Mouse (Mus musculus) limb, embryonic 10.5 days (tissue): ENCODE data around the gene Gm28557. TPM values are rescaled to one million over a fixed set of nuclear protein-coding genes. Genes with fewer than 3 reads are reported as not detected.
"Not testable (repeated sequence)": the region's sequence is repeated elsewhere in the genome, so short reads cannot be mapped to it uniquely, and the experiment has no call there.

Source experiments
- DNase-seq: peaks from one replicate; pipeline ENCODE4 v3.0.0-alpha.2; 2017; ENCODE audit warnings: low spot score
- H3K27ac ChIP-seq: fragments of 300-500 bp; sonication (generic); 2 replicates; pipeline ENCODE4 v1.5.1; 2016; ENCODE audit warnings: mild to moderate bottlenecking
- H3K27me3 ChIP-seq: fragments of 300-500 bp; sonication (generic); 2 replicates; pipeline ENCODE4 v1.6.1; 2016; ENCODE audit warnings: low read depth, mild to moderate bottlenecking; ENCODE audit not compliant: poor library complexity, severe bottlenecking
- H3K36me3 ChIP-seq: fragments of 300-500 bp; sonication (generic); 2 replicates; pipeline ENCODE4 v1.6.1; 2016; ENCODE audit warnings: mild to moderate bottlenecking, moderate library complexity
- H3K4me1 ChIP-seq: fragments of 300-500 bp; sonication (generic); 2 replicates; pipeline ENCODE4 v1.6.1; 2016
- H3K4me3 ChIP-seq: fragments of 300-500 bp; sonication (generic); 2 replicates; pipeline ENCODE4 v1.5.1; 2016; ENCODE audit warnings: mild to moderate bottlenecking, moderate library complexity
- H3K9me3 ChIP-seq: fragments of 300-500 bp; sonication (generic); replicated peaks from 2 replicates; pipeline ENCODE4 v1.6.1; 2016; ENCODE audit warnings: mild to moderate bottlenecking
- WGBS: fragments of 180-500 bp; shearing (Covaris S2); methylation state at CpG from one replicate; pipeline ENCODE4 v1.1.7; 2016; 5-methylcytosine and 5-hydroxymethylcytosine counted together
- polyA plus RNA-seq: library from polyadenylated mRNA; unstranded; fragments of >200 nt; fragmentation: Nextera tagmentation; extraction: Ambion mirVana; gene quantifications from 2 replicates; pipeline ENCODE4 v1.2.1, GENCODE M21; 2016

The Gm28557 gene
- polyA plus RNA-seq, result 1.8 and 2.9 TPM in 2 replicates

DNA sequence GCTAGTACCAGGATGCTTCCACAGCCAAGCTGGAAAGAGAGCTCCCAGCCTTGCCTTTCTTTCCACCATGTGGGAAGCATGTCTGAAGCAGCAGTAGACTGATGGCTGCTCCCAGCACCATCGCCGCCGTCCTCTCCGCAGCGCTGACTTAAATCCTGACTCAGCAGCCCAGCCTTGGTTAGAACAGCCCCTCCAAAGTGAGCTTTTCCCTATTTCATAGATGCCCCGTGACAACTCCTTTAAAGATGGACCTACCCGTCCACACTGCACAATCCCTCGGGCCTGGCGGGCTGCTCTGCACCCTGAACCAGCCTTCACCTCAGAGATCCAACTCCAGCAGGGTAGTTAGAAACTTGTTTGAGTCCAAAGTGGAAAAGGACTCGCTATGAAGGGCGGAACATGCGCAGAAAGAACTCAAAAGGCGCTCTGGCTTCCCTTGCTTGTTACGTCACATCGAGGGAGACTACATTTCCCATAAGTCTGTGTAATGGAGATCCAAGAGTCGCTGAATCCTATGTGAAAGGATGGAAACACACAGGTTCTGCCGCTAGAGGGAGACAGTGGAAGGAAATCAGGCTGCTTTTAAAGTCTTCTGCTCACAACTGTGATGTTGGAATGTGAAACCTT, at the start of gene Gm28557:
Gene Gm28557, minus strand, starts transcription at position 411 of the 627 bp plus-strand sequence.
- peak; percentile 80 for DNase-seq
- Histone ChIP-seq H3K9me3 (peaks cover 2% of the 10 kb centered on the region; the same call in 1 of the 2 replicates), H3K36me3 (peaks cover 14% of the 10 kb centered on the region), H3K4me3 (peak within 1 kb of the TSS; percentile 72), H3K27ac (peak within 1 kb of the TSS; percentile 89), H3K27me3 (no peaks in the 10 kb centered on the region), H3K4me1 (peaks cover 7% of the 10 kb centered on the region)
- WGBS, result under 1% methylated on average over 17 of the region's 17 CpGs

DNA sequence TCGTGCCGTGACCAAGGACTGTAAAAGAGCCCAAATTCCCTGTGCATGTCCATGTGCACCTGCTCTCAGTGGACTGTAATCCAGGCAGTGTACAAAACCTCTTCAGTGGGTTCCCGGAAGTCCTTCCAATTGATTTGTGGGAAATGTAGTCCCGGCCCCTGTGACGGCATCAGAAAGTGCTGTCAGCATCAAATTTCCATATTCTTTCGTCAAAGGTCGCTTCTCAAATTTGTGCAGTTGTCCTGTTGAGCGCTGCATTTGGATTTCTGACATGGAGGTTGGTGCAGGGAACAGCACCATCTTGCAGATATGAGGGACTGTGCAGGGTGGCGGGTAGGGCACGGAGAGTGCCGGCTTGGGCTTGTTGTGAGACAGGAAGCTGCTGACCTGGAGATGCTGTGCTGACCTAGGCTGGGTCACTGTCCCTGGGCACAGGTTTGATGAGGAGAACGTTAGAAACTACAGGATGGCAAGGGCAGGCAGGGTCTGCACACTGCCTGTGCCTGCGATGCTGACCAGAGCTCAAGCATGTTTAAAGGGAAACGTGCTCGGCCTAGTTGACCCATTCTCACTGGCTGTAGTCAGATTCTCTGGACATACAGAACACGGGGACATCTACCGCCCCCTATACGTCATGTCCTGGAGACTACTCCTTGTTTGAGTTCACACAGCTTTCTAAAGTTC, 19.8 kb upstream of the Gm28557 start:
- DNase-seq, result peak; percentile 78

DNA sequence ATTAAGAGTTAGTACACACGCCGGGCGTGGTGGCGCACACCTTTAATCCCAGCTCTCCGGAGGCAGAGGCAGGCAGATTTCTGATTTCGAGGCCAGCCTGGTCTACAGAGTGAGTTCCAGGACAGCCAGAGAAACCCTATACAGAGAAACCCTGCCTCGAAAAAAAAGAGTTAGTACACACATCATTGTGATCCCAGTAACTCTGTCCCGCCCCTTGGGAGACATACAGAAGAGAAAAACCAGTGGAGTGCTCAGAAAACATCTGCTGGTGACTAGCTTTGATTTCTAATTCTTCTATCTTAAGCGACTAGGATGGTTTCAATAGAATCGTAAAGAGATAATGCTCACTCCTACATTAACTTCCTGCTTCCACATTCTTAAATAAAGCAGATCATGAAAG, 19.1 kb upstream of the Gm28557 start:
- H3K4me3 ChIP-seq, H3K27me3 ChIP-seq, DNase-seq, H3K36me3 ChIP-seq, H3K4me1 ChIP-seq, H3K27ac ChIP-seq, H3K9me3 ChIP-seq: not testable (repeated sequence)
- WGBS, result 77% methylated on average over 10 of the region's 10 CpGs

More for the DNA sequence above, 19.8 kb upstream of the Gm28557 start:
- H3K9me3 ChIP-seq, result no peaks in the 10 kb centered on the region
- 3% methylated on average over 18 of the region's 18 CpGs for WGBS
- H3K27ac ChIP-seq, result peak overlapping the region; percentile 79
- H3K4me1 ChIP-seq, result 0 out of 2 replicates have a peak, but pooled peaks cover 5% of the 10 kb centered on the region
- no peaks in the 10 kb centered on the region for H3K27me3 ChIP-seq
- peak overlapping the region; percentile 62 for H3K4me3 ChIP-seq
- no peaks in the 10 kb centered on the region for H3K36me3 ChIP-seq

DNA sequence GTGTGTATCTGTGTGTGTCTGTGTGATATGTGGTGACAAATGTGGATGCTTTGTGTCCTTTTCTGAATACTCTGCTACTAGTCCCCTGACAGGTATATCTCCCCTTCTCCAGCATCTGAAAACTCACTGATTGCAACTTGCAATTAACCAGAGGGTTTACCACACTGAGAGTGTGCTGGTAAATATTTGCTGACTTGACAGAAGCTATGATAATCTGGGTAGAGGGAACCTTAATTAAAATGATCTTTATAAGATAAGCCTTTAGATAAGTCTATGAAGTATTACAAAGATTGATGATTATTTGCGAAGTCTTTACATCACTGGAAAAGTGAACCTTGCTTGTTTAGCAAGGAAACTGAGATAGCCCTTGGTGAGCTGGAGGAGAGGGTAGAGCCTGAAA, 16.1 kb upstream of the Gm28557 start:
- 94% methylated on average over 1 of the region's 1 CpGs for WGBS
- Histone ChIP-seq H3K4me3 (no peak overlapping the region), H3K4me1 (0 out of 2 replicates have a peak, but pooled peaks cover 5% of the 10 kb centered on the region), H3K36me3 (no peaks in the 10 kb centered on the region), H3K9me3 (no peaks in the 10 kb centered on the region), H3K27ac (no peak overlapping the region), H3K27me3 (no peaks in the 10 kb centered on the region)
- no peak for DNase-seq

DNA sequence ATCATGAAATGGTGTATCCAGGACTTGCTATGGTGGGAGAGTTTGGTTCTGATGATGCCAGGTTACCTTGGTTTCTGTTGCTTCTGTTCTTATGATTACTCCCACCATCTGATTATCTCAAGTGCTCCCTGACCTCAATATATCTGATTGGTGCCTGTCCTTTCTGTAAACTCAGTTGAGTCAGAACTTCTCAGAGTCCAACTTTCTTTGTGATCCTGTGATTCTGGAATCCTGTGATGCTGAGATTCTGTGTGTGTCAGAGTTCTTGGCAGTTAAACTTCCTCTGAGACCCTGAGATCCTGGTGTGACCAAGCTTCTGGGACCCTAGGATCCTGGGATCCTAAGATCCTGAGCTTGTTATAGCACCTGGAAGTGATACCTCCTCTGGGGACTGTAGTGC, 13.0 kb upstream of the Gm28557 start, which contains the start of gene Zfp759:
Gene Zfp759, plus strand, starts transcription at position 301 of the 400 bp plus-strand sequence.
- DNase-seq, H3K27me3 ChIP-seq, H3K4me3 ChIP-seq, H3K36me3 ChIP-seq, H3K4me1 ChIP-seq, H3K27ac ChIP-seq, H3K9me3 ChIP-seq: not testable (repeated sequence)

DNA sequence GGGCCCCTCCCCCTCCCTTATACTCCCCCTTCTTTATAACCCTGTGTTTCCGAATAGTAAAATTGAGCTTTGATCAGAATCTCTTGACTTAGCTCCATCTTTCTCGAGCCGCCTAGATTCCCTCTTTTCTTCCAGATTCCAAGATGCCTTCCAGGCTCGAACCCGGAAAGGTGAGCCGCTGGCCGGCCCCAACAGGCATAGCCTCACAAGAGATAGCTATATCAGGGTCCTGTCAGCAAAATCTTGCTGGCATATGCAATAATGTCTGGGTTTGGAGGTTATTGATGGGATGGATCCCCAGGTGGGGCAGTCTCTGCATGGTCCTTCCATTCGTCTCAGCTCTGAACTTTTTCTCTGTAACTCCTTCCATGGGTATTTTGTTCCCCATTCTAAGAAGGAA, 7.8 kb upstream of the Gm28557 start, which contains the start of gene Rslcan18:
Gene Rslcan18, minus strand, starts transcription at position 101 of the 400 bp plus-strand sequence.
- H3K27ac ChIP-seq, result not testable (repeated sequence)

DNA sequence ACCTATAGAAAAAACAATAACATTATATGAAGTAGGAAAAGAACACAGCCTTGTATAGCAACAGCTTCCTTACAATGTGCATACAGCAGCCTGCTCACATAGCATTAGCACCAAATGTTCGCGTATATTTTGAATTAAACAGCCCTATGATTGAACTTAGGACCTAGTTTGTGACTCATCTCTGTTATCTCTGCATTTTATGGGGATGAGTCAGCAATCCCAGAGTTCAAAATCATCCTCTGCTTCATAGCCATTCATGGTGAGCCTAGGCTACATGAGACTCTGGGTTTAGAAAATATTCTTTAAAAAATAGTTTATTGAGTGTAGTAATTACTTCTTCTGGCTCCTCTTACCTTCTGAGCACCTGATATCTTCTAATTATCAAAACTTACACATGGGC, 4.9 kb upstream of the Gm28557 start:
- no peak overlapping the region for H3K4me3 ChIP-seq
- 88% methylated on average over 2 of the region's 2 CpGs for WGBS
- no peaks in the 10 kb centered on the region for H3K27me3 ChIP-seq
- no peaks in the 10 kb centered on the region for H3K9me3 ChIP-seq
- no peak for DNase-seq
- no peak overlapping the region for H3K27ac ChIP-seq
- H3K4me1 ChIP-seq, result no peaks in the 10 kb centered on the region
- no peaks in the 10 kb centered on the region for H3K36me3 ChIP-seq

More for the DNA sequence above, 7.8 kb upstream of the Gm28557 start, which contains the start of gene Rslcan18:
- H3K9me3 ChIP-seq, H3K4me1 ChIP-seq, H3K27me3 ChIP-seq, H3K36me3 ChIP-seq, DNase-seq, H3K4me3 ChIP-seq: not testable (repeated sequence)
- 92% methylated on average over 8 of the region's 8 CpGs for WGBS

DNA sequence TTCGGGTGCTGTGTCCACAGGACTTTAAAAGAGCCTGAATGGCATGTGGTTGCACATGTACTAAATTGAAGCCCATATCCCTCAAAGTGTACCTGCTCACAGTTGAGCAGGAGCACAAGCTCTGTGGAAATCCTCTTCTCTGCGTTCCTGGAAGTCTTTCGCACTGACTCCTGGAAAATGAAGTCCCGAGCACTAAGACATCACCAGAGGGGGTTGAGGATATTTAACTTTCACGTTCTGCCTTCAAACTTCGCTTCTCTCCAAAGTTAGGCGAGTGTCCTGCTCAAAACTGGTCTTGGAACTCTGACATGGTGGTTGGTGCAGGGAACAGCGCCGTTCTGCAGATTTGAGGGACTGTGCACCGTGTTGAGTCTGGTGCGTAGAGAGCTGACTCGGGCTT, 3.7 kb upstream of the Gm28557 start:
- peaks cover 7% of the 10 kb centered on the region for H3K4me1 ChIP-seq
- no peak overlapping the region for H3K4me3 ChIP-seq
- DNase-seq, result no peak
- no peaks in the 10 kb centered on the region for H3K9me3 ChIP-seq
- no peak overlapping the region for H3K27ac ChIP-seq
- no peaks in the 10 kb centered on the region for H3K27me3 ChIP-seq
- WGBS, result 86% methylated on average over 12 of the region's 12 CpGs
- no peaks in the 10 kb centered on the region for H3K36me3 ChIP-seq

DNA sequence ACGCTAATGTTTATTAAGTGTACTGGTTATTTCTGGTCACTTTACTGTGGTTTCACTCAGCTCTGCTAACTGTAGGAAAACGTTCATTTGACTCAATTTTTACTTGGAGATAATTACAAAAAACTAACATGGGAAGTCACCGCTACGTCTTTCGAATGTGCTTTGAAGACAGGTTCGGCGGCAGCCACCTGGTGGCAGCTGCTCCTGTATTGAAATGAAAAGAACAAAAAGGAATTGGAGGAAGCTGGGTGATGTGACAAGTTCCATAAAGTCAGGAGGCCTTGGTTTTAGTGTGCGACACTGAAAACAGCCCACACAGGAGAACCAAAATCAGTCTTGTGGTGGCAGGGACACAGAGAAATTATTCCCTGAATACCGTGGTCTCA, 410 bp upstream of the Gm28557 start:
- peaks cover 2% of the 10 kb centered on the region; the same call in 1 of the 2 replicates for H3K9me3 ChIP-seq
- H3K36me3 ChIP-seq, result peaks cover 14% of the 10 kb centered on the region
- H3K4me3 ChIP-seq, result peak overlapping the region; percentile 72
- peak overlapping the region; percentile 72 for H3K27ac ChIP-seq
- peaks cover 7% of the 10 kb centered on the region for H3K4me1 ChIP-seq
- WGBS, result 10% methylated on average over 9 of the region's 9 CpGs
- peak; percentile 60 for DNase-seq
- H3K27me3 ChIP-seq, result no peaks in the 10 kb centered on the region

DNA sequence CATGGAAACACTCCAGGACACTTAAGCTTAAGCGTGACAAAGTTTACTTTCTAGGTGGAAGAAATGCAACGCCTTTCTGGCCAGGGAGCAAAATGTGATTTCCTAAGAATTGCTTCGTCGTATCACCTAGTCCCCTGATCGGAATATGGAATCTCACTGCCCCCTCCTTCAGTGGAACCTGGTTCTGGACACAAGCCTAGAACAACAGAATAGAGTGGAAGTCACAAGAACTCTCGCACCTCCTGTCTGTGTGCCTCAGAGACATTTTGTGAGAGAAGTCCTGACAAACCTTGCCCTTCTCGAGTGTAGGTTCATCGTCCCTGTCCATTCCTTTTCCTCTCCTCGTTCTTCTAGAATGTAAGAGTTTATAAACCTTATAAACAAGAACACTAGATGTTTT, 723 bp downstream of the Gm28557 start:
- H3K4me3 ChIP-seq, result peak overlapping the region; percentile 72
- DNase-seq, result no peak
- H3K27ac ChIP-seq, result peak overlapping the region; percentile 89
- H3K27me3 ChIP-seq, result no peaks in the 10 kb centered on the region
- H3K36me3 ChIP-seq, result peaks cover 14% of the 10 kb centered on the region
- 70% methylated on average over 9 of the region's 9 CpGs for WGBS
- H3K9me3 ChIP-seq, result peaks cover 2% of the 10 kb centered on the region; the same call in 1 of the 2 replicates
- peaks cover 7% of the 10 kb centered on the region for H3K4me1 ChIP-seq

DNA sequence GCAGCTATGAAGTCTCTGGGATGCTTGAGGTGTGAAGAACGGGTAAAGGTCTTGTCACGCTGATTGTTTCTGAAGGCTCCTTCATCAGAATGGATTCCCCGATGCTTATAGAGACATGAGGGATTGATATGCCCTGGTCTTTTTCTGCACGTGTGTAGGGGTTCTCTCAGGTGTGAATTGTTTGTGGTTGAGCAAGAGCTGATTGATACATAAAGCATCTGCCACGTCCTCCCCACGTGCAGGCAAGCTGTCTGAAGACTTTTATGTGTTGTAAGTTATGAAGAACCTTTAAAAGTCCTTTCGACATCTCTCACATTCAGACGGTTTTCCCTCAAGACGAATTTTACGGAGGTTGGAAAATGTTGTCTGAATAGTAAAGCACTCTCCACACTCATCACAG, 10.5 kb downstream of the Gm28557 start, which contains the start of gene Zfp708:
Gene Zfp708, minus strand, starts transcription at position 101 of the 400 bp plus-strand sequence.
- H3K9me3 ChIP-seq, result no peaks in the 10 kb centered on the region
- DNase-seq, result no peak
- no peaks in the 10 kb centered on the region for H3K4me1 ChIP-seq
- H3K27me3 ChIP-seq, result no peaks in the 10 kb centered on the region
- peaks cover 16% of the 10 kb centered on the region for H3K36me3 ChIP-seq
- no peak within 1 kb of the TSS for H3K27ac ChIP-seq
- WGBS, result 90% methylated on average over 10 of the region's 10 CpGs
- no peak within 1 kb of the TSS for H3K4me3 ChIP-seq

DNA sequence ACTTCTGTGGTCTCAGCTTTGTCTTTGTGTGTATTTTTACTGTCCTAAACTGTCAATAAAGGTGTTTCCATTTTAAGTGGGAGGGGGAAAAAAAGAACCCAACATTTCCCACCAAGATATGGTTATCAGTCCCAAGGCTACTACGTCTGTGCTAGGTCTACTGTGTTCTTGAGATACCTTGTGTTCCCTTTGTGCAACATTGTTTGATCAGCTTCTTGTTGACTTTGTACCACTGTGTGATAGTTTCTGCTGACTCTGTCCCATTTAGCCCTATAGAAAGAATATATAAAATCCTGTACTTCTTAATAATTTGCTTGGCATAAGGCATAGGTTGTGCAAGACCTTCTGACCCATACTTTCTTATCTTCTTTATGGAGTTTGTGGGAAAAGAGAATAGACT, 18.2 kb downstream of the Gm28557 start:
- Histone ChIP-seq H3K27me3 (no peaks in the 10 kb centered on the region), H3K4me1 (no peaks in the 10 kb centered on the region), H3K4me3 (no peak overlapping the region), H3K9me3 (no peaks in the 10 kb centered on the region), H3K27ac (no peak overlapping the region), H3K36me3 (0 out of 2 replicates have a peak, but pooled peaks cover 5% of the 10 kb centered on the region)
- 91% methylated on average over 1 of the region's 1 CpGs for WGBS
- no peak for DNase-seq

DNA sequence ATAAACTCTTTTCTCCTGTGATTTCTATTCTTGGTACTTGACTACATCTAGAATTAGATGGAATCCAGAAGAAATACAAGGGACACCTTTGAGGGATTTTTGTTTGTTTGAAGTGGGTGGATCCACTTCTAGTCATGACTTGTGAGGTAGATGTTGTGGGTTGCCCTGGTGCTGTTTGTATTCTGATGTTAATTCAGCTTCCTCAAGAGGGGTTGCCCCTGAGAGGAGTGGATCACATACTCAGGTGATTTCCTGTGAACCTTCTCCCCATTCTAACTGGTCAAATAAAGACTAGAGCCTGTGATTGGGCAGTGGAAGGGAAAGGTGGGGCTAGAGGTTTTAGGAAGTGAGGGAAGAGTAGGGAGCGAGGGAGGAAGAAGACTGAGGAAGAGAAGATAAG, 26.5 kb downstream of the Gm28557 start:
- WGBS, result 74% methylated on average over 1 of the region's 1 CpGs
- peak overlapping the region; percentile 63 for H3K4me3 ChIP-seq
- no peak for DNase-seq
- H3K27ac ChIP-seq, result 0 out of 2 replicates have a peak overlapping the region, but pooled peaks have one; percentile 90
- no peaks in the 10 kb centered on the region for H3K9me3 ChIP-seq
- peaks cover 18% of the 10 kb centered on the region for H3K36me3 ChIP-seq
- H3K27me3 ChIP-seq, result no peaks in the 10 kb centered on the region
- H3K4me1 ChIP-seq, result peaks cover 3% of the 10 kb centered on the region
